Mouse (Mus musculus) kidney, adult 2 months (tissue): ENCODE results near the gene Sub1.

Experiments used
- CTCF ChIP-seq: fragments of 200-500 bp; conservative IDR thresholded peaks from 2 replicates; pipeline ENCODE4 v1.5.1; 2011; ENCODE audit warnings: low read depth, mild to moderate bottlenecking, control low read depth, low read length, moderate library complexity, mixed read lengths; ENCODE audit not compliant: insufficient read depth, insufficient read length
- POLR2A ChIP-seq: fragments of 200-500 bp; IDR thresholded peaks from one replicate; pipeline ENCODE4 v1.6.1; 2011; ENCODE audit warnings: low read depth, low read length, control low read depth

DNA sequence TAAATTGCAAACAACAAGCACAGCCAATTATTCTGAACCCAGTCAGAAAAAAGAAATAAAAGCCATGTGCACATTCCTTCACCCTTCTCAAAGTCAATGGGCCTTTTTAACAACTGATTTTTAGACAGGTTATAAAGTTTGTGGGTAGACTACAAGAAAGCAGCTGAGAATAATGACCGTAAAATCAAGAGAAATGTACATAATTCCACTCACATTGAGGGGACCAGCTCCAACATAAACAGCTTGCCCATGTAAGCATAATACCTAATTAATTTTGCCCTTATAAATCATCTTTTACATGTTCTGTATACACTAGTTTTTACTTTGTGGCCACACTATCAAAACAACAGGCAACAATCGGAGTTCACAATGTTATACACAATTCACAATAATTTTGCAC is 2.8 kb downstream of the Sub1 start:
- TF ChIP-seq CTCF, result no peak
- no peak for TF ChIP-seq POLR2A
